Mouse (Mus musculus) heart, adult 11 months (tissue): ENCODE data around the gene Cyp2c66.
"Not testable (repeated sequence)": the region's sequence is repeated elsewhere in the genome, so short reads cannot be mapped to it uniquely, and the experiment has no call there.

Source experiments
- DNase-seq: peaks from one replicate; pipeline ENCODE4 v3.0.0; 2022

Cyp2c66 gene

DNA sequence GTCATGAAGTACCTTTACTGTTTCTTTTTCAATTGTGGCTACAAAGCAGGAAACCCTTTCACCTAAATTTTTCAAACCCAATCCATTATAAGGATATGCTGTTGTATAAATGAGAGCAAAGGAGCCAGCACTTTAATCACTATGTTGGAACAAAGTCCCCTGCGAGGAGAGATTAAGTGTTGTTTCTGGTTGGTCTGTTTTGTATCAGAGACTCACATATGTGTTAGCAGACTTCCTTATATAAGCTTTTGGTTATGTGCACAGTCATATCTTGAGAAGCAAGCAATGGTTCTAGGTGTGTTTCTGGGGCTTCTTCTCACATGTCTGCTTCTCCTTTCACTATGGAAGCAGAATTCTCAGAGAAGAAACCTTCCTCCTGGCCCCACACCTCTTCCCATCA, at the start of gene Cyp2c66:
Gene Cyp2c66 (plus strand): TSS at position 255 of the 400 bp plus-strand sequence.
- no peak for DNase-seq

DNA sequence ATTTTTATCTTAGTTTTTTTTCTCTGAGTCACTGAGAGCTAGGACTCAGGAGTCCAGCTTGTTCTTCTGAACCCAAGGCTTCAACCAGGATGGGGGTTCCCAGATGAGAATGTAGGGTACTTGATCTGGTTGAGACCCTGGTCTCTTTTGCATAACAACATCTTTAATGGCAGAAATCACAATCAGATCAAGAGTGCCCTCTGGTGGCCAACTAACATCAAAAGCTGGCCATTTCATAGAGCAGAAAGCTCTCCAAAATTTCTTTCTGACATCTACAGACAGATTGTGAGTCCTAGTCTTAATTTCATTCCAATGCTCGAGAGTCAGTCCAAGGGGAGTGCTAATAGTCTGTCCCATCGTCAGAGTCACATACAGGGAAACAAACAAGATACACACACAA, 14.9 kb upstream of the Cyp2c66 start:
- DNase-seq, result not testable (repeated sequence)

DNA sequence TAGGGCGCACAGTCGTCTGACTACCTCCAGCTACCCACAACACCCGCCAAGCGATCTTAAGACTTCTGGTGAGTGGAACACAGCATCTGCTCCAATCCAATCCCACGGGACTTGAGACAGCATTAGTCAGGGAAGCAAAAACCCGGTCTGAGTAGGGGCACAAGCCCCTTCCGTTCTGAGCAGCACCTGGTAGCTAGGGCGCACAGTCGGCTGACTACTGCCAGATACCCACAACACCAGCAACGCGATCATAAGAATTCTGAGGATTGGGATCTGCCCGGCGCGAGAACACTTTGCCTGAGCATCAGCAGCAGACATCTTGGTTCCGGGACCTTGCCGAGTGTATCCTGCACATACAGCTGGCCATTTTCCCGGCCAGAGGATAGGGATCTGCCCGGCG, 43.1 kb downstream of the Cyp2c66 start:
- DNase-seq, result not testable (repeated sequence)
